Mouse (Mus musculus) T-cell, adult 66 days (primary cell): Measurements from ENCODE around the gene Gm6377. TPM values are rescaled to one million over a fixed set of nuclear protein-coding genes. Genes with fewer than 3 reads are reported as not detected.

Source experiments
- total RNA-seq, 2 experiments: library from RNA; stranded (reverse); gene quantifications; 3 replicates in 1 of 2; 4 replicates in 1 of 2; pipeline ENCODE4 v1.2.4; 2023

The Gm6377 gene
- under 1 TPM; 0.27 to 0.64 TPM for total RNA-seq

DNA sequence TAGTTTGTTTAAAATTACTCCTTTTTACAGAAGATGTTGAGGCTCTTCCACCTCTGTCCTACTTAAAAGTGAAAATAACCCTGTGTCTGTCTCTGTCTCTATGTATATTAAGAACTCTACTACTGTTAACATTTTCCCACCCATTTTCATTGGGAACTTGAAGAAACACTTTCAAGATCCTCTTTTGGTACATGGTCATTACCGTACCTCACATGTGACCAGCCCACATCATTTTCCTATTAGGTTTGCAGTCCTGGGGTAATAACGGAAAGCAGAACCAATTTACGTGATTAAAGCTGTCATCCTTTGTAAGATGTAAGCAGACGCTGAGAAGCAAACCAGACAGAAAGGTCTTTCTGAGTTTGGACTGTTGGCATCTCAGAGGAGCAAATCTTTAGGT lies at the start of gene Gm6377:
Gene Gm6377, plus strand, starts transcription at position 289 of the 400 bp plus-strand sequence.

Other genes with a start within 250 kb of the Gm6377 start
- 10 to 100 TPM; 10.4 to 10.8 TPM for gene Hmgn5, start 183.4 kb upstream of the Gm6377 start, total RNA-seq
- gene Sh3bgrl, start 101.4 kb upstream of the Gm6377 start, total RNA-seq, result 10 to 100 TPM; 25.4 to 28.8 TPM